Mouse (Mus musculus) liver, embryonic 12.5 days (tissue): ENCODE measurements at regions not wholly inside any gene's neighbourhood (a gene's known extent, or its start where the extent isn't known, plus 50 kb on each side); places are given as distances from the start of the nearest gene placed in this dataset.

Experiments
- ATAC-seq: fragments of 200-750 bp; cut with Nextera tagmentation; 2 replicates; pipeline ENCODE4 v1.8.0; 2017; ENCODE audit warnings: moderate number of reproducible peaks, mild to moderate bottlenecking, moderate library complexity
- H3K27ac ChIP-seq: fragments of 300-500 bp; sonication (generic); 2 replicates; pipeline ENCODE4 v1.5.1; 2016; ENCODE audit warnings: mild to moderate bottlenecking
- H3K27me3 ChIP-seq: fragments of 300-500 bp; sonication (generic); replicated peaks from 2 replicates; pipeline ENCODE4 v1.6.1; 2016; ENCODE audit warnings: mild to moderate bottlenecking, moderate library complexity
- H3K36me3 ChIP-seq: fragments of 300-500 bp; sonication (generic); 2 replicates; pipeline ENCODE4 v1.6.1; 2016; ENCODE audit warnings: mild to moderate bottlenecking, moderate library complexity
- H3K4me1 ChIP-seq: fragments of 300-500 bp; sonication (generic); 2 replicates; pipeline ENCODE4 v1.6.1; 2016
- H3K4me2 ChIP-seq: fragments of 300-500 bp; sonication (generic); 2 replicates; pipeline ENCODE4 v1.6.1; 2016; ENCODE audit warnings: mild to moderate bottlenecking, moderate library complexity
- H3K4me3 ChIP-seq: fragments of 300-500 bp; sonication (generic); 2 replicates; pipeline ENCODE4 v1.5.1; 2016; ENCODE audit warnings: mild to moderate bottlenecking, moderate library complexity
- H3K9ac ChIP-seq: fragments of 300-500 bp; sonication (generic); 2 replicates; pipeline ENCODE4 v1.6.1; 2016; ENCODE audit warnings: mild to moderate bottlenecking, moderate library complexity
- H3K9me3 ChIP-seq: fragments of 300-500 bp; sonication (generic); replicated peaks from 2 replicates; pipeline ENCODE4 v1.6.1; 2016; ENCODE audit warnings: mild to moderate bottlenecking, moderate library complexity
- WGBS: fragments of 180-500 bp; shearing (Covaris S2); methylation state at CpG from one replicate; pipeline ENCODE4 v1.1.7; 2016; ENCODE audit not compliant: insufficient replicate concordance; 5-methylcytosine and 5-hydroxymethylcytosine counted together

DNA sequence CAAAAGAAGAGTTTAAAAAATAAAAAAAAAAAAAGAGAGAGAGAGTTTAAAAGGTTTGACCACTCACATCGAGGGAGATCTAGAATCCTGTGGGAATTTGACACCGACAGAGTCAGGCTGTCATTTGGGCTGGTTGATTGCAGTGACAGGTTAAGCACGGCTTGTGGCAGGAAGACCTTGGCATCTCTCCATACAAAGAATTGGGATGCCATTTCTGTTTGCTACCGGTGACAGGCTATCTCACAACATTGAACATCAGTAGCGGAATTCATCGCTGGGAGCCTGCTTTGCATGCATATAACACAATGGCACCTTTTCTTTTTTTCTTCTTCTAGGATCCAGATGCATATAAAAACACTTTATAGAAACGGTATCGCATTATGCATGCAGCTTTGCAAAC lies 53.7 kb upstream of the Gm26657 start:
- Histone ChIP-seq H3K27me3 (peaks cover 10% of the 10 kb centered on the region; the same call in 1 of the 2 replicates), H3K9ac (no peak overlapping the region), H3K9me3 (no peaks in the 10 kb centered on the region), H3K27ac (no peak overlapping the region), H3K4me2 (no peak overlapping the region), H3K4me3 (no peak overlapping the region), H3K36me3 (no peaks in the 10 kb centered on the region), H3K4me1 (no peaks in the 10 kb centered on the region)
- ATAC-seq = no peak
- WGBS = 57% methylated on average over 8 of the region's 8 CpGs

- no peak overlapping the region for H3K4me3 ChIP-seq
- no peaks in the 10 kb centered on the region for H3K36me3 ChIP-seq
- no peak overlapping the region for H3K4me2 ChIP-seq
- H3K9me3 ChIP-seq = no peaks in the 10 kb centered on the region
- no peak for ATAC-seq
- H3K27ac ChIP-seq = no peak overlapping the region
- H3K27me3 ChIP-seq = peaks cover 10% of the 10 kb centered on the region; the same call in 1 of the 2 replicates
- 48% methylated on average over 8 of the region's 8 CpGs for WGBS
- no peak overlapping the region for H3K9ac ChIP-seq
- H3K4me1 ChIP-seq = no peaks in the 10 kb centered on the region
Measured at GRCm38 (mm10) chr4:56685696-56686095, 54.2 kb upstream of the Gm26657 start.

GRCm38 (mm10) chr4:56685123-56685522 lies 54.7 kb upstream of the Gm26657 start:
- 9% methylated on average over 9 of the region's 9 CpGs for WGBS
- no peak for ATAC-seq

GRCm38 (mm10) chr4:56684031-56684430 lies 55.8 kb upstream of the Gm26657 start:
- no peak overlapping the region for H3K27ac ChIP-seq
- no peaks in the 10 kb centered on the region for H3K36me3 ChIP-seq
- H3K9me3 ChIP-seq = no peaks in the 10 kb centered on the region
- WGBS = 72% methylated on average over 7 of the region's 7 CpGs
- H3K9ac ChIP-seq = no peak overlapping the region
- H3K4me3 ChIP-seq = no peak overlapping the region
- H3K4me2 ChIP-seq = no peak overlapping the region
- ATAC-seq = no peak
- H3K4me1 ChIP-seq = no peaks in the 10 kb centered on the region
- H3K27me3 ChIP-seq = peaks cover 10% of the 10 kb centered on the region; the same call in 1 of the 2 replicates

More at GRCm38 (mm10) chr4:56685123-56685522, 54.7 kb upstream of the Gm26657 start:
- no peak overlapping the region for H3K4me3 ChIP-seq
- H3K4me1 ChIP-seq = no peaks in the 10 kb centered on the region
- no peak overlapping the region for H3K27ac ChIP-seq
- peaks cover 10% of the 10 kb centered on the region; the same call in 1 of the 2 replicates for H3K27me3 ChIP-seq
- H3K9me3 ChIP-seq = no peaks in the 10 kb centered on the region
- H3K4me2 ChIP-seq = no peak overlapping the region
- no peak overlapping the region for H3K9ac ChIP-seq
- H3K36me3 ChIP-seq = no peaks in the 10 kb centered on the region

DNA sequence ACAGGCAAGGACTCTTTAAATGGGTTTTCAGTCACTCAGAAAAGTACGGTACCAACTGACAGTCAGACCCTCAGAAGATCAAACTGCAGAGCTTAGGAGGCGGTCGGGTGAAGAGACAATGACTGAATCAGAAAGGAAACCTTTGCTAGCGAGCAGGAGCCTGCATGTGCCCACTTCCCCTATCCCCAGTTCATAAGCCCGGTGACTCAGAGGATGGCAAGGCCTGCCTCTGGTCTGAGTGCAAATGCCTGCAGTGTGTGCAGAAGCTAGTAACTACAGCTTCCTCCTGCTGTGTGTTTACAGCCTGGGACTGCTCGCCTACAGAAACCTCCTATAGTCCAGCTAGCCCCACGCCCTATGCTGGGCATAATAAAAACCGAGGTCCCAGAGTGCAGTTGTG lies 58.7 kb upstream of the Gm26657 start:
- no peak for ATAC-seq
- Histone ChIP-seq H3K27ac (no peak overlapping the region), H3K4me3 (no peak overlapping the region), H3K9ac (no peak overlapping the region), H3K9me3 (no peaks in the 10 kb centered on the region), H3K27me3 (peaks cover 4% of the 10 kb centered on the region; the same call in 1 of the 2 replicates), H3K4me2 (no peak overlapping the region), H3K4me1 (no peaks in the 10 kb centered on the region), H3K36me3 (no peaks in the 10 kb centered on the region)
- WGBS = 55% methylated on average over 8 of the region's 8 CpGs

GRCm38 (mm10) chr4:56673868-56674267 lies 66.0 kb upstream of the Gm26657 start:
- WGBS = 63% methylated on average over 4 of the region's 4 CpGs
- no peak overlapping the region for H3K27ac ChIP-seq

GRCm38 (mm10) chr4:56664921-56665320 lies 74.9 kb upstream of the Gm26657 start:
- Histone ChIP-seq H3K27ac (no peak overlapping the region), H3K36me3 (no peaks in the 10 kb centered on the region)
- no peak for ATAC-seq

More at GRCm38 (mm10) chr4:56673868-56674267, 66.0 kb upstream of the Gm26657 start:
- H3K4me3 ChIP-seq = no peak overlapping the region
- no peak overlapping the region for H3K4me2 ChIP-seq
- no peak overlapping the region for H3K9ac ChIP-seq
- ATAC-seq = no peak
- H3K36me3 ChIP-seq = no peaks in the 10 kb centered on the region
- H3K9me3 ChIP-seq = no peaks in the 10 kb centered on the region; the same call in 1 of the 2 replicates
- no peaks in the 10 kb centered on the region for H3K4me1 ChIP-seq
- H3K27me3 ChIP-seq = no peaks in the 10 kb centered on the region

DNA sequence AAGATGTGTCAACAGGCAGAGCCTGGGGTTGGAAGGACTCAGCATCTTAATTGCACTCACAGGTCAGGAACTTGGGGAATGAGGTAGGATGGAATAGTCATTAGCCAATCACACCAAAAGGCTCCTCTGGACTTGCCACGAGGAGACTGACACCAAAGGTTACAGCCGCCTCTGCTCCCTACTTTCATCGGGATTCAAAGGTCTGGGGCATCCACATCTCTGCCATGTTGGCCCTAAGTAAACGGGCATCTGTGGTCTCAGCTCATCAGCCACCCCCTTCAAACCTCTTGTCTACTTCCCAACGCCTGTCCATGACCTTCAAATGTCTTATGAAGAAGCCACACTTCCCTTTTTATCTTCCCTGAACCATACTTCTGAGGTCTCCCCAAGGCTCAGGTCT lies 78.1 kb upstream of the Gm26657 start:
- WGBS = 55% methylated on average over 5 of the region's 5 CpGs
- Histone ChIP-seq H3K9ac (no peak overlapping the region), H3K4me2 (no peak overlapping the region), H3K4me1 (no peaks in the 10 kb centered on the region), H3K9me3 (no peaks in the 10 kb centered on the region), H3K4me3 (no peak overlapping the region), H3K27ac (no peak overlapping the region), H3K36me3 (no peaks in the 10 kb centered on the region), H3K27me3 (no peaks in the 10 kb centered on the region)
- ATAC-seq = no peak

More at GRCm38 (mm10) chr4:56664921-56665320, 74.9 kb upstream of the Gm26657 start:
- Histone ChIP-seq H3K9me3 (no peaks in the 10 kb centered on the region), H3K4me1 (no peaks in the 10 kb centered on the region), H3K9ac (no peak overlapping the region), H3K4me2 (no peak overlapping the region), H3K4me3 (no peak overlapping the region), H3K27me3 (no peaks in the 10 kb centered on the region)
- 68% methylated on average over 2 of the region's 2 CpGs for WGBS

DNA sequence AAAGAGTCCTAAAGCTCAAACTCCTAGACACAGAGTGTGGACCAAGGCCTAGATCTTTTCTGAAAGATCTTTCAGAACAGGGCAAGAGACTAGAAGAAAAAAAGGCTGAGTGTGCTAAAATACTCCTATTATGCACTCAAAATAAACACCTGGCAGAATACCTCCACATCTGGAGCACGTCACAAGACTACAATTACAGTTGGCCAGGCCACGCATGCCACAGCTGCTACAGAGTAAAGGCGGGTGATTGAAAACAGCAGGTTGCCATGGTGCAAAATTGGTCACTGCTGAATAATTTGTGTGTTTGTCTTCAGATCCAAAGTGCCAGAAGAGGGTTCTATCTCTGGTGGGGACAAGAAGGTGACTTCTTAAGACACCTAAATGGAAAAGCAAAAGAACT lies 82.8 kb upstream of the Gm26657 start:
- Histone ChIP-seq H3K9me3 (no peaks in the 10 kb centered on the region), H3K4me1 (no peaks in the 10 kb centered on the region), H3K4me3 (no peak overlapping the region), H3K9ac (no peak overlapping the region), H3K27ac (no peak overlapping the region), H3K4me2 (no peak overlapping the region), H3K36me3 (no peaks in the 10 kb centered on the region), H3K27me3 (no peaks in the 10 kb centered on the region)
- ATAC-seq = no peak
- 74% methylated on average over 3 of the region's 3 CpGs for WGBS

- 84% methylated on average over 4 of the region's 4 CpGs for WGBS
- Histone ChIP-seq H3K4me3 (no peak overlapping the region), H3K4me2 (no peak overlapping the region), H3K36me3 (no peaks in the 10 kb centered on the region), H3K4me1 (no peaks in the 10 kb centered on the region), H3K9me3 (no peaks in the 10 kb centered on the region), H3K27ac (no peak overlapping the region), H3K27me3 (no peaks in the 10 kb centered on the region), H3K9ac (no peak overlapping the region)
- no peak for ATAC-seq
Measured at GRCm38 (mm10) chr4:56654327-56654726, 85.5 kb upstream of the Gm26657 start.

GRCm38 (mm10) chr4:56652819-56653218 lies 87.1 kb upstream of the Gm26657 start:
- H3K4me1 ChIP-seq = no peaks in the 10 kb centered on the region
- no peak overlapping the region for H3K4me2 ChIP-seq
- H3K27me3 ChIP-seq = no peaks in the 10 kb centered on the region
- H3K9ac ChIP-seq = no peak overlapping the region
- no peaks in the 10 kb centered on the region for H3K36me3 ChIP-seq
- 68% methylated on average over 5 of the region's 5 CpGs for WGBS
- H3K27ac ChIP-seq = no peak overlapping the region
- ATAC-seq = no peak
- H3K4me3 ChIP-seq = no peak overlapping the region
- H3K9me3 ChIP-seq = no peaks in the 10 kb centered on the region

GRCm38 (mm10) chr4:56649731-56650130 lies 90.1 kb upstream of the Gm26657 start:
- Histone ChIP-seq H3K4me2 (no peak overlapping the region), H3K36me3 (no peaks in the 10 kb centered on the region), H3K9ac (no peak overlapping the region), H3K27me3 (no peaks in the 10 kb centered on the region), H3K27ac (no peak overlapping the region), H3K4me1 (no peaks in the 10 kb centered on the region), H3K4me3 (no peak overlapping the region), H3K9me3 (no peaks in the 10 kb centered on the region)
- no peak for ATAC-seq
- WGBS = 48% methylated on average over 1 of the region's 1 CpGs
